Mouse (Mus musculus): ENCODE measurements around the gene Dok5.

Gene Dok5

GRCm38 (mm10) chr2:170738891-170739290 lies 7.3 kb downstream of the Dok5 start:
- no peak for DNase-seq

GRCm38 (mm10) chr2:170739713-170740365 lies 8.2 kb downstream of the Dok5 start:
- DNase-seq: no peak

GRCm38 (mm10) chr2:170743521-170743920 lies 11.9 kb downstream of the Dok5 start:
- no peak for DNase-seq

- DNase-seq: no peak
Observed at GRCm38 (mm10) chr2:170748901-170749300, 17.3 kb downstream of the Dok5 start.

- no peak for DNase-seq
Observed at GRCm38 (mm10) chr2:170752191-170752850, 20.7 kb downstream of the Dok5 start.

- DNase-seq: no peak
Observed at GRCm38 (mm10) chr2:170755817-170756216, 24.2 kb downstream of the Dok5 start.

GRCm38 (mm10) chr2:170756667-170757066 lies 25.1 kb downstream of the Dok5 start:
- no peak for DNase-seq

- DNase-seq: no peak
Observed at GRCm38 (mm10) chr2:170757228-170757875, 25.7 kb downstream of the Dok5 start.

- no peak for DNase-seq
Observed at GRCm38 (mm10) chr2:170758201-170758600, 26.6 kb downstream of the Dok5 start.

- no peak for DNase-seq
Observed at GRCm38 (mm10) chr2:170764704-170765103, 33.1 kb downstream of the Dok5 start.

- no peak for DNase-seq
Observed at GRCm38 (mm10) chr2:170767243-170767642, 35.6 kb downstream of the Dok5 start.

- no peak for DNase-seq
Observed at GRCm38 (mm10) chr2:170768699-170769098, 37.1 kb downstream of the Dok5 start.

GRCm38 (mm10) chr2:170771555-170771954 lies 39.9 kb downstream of the Dok5 start:
- DNase-seq: no peak

GRCm38 (mm10) chr2:170772126-170772884 lies 40.7 kb downstream of the Dok5 start:
- DNase-seq: no peak

GRCm38 (mm10) chr2:170772885-170773270 lies 41.3 kb downstream of the Dok5 start:
- DNase-seq: no peak

- DNase-seq: no peak
Observed at GRCm38 (mm10) chr2:170775577-170775976, 44.0 kb downstream of the Dok5 start.

GRCm38 (mm10) chr2:170776107-170776506 lies 44.5 kb downstream of the Dok5 start:
- no peak for DNase-seq

- no peak for DNase-seq
Observed at GRCm38 (mm10) chr2:170777572-170777971, 46.0 kb downstream of the Dok5 start.

- DNase-seq: no peak
Observed at GRCm38 (mm10) chr2:170780010-170780750, 48.6 kb downstream of the Dok5 start.

- no peak for DNase-seq
Observed at GRCm38 (mm10) chr2:170788101-170788500, 56.5 kb downstream of the Dok5 start.

GRCm38 (mm10) chr2:170791332-170792017 lies 59.9 kb downstream of the Dok5 start:
- DNase-seq: no peak

- DNase-seq: no peak
Observed at GRCm38 (mm10) chr2:170795242-170795641, 63.6 kb downstream of the Dok5 start.

All from cerebellum, adult 9-10 months (tissue).